28 mouse cellular contexts compared by ENCODE assay signal in genomic region chr8:124151881-124152280, GRCm38 (mm10).
DNase-seq lines count a peak whose midpoint lies in the region; ATAC-seq lines count a peak whose summit lies in the region.
"Had no signal": no experiment of that assay in that cellular context is flagged by ENCODE, and none has a peak within 500 bp of the region (broad histone marks: within the 10 kb centered on the region; RNA-seq: fewer than 3 reads in every experiment).

No protein-coding gene starts in this region.

- H3K9ac ChIP-seq in hindbrain, embryonic 13.5 days, result no peak overlapping the region
- no peak overlapping the region for H3K9ac ChIP-seq in hindbrain, embryonic 12.5 days
- H3K9ac ChIP-seq in liver, embryonic 16.5 days (ENCODE audit: low read depth, low read length), result no peak overlapping the region
- H3K9ac ChIP-seq in neural tube, embryonic 13.5 days, result no peak overlapping the region
- no peak overlapping the region for H3K9ac ChIP-seq in neural tube, embryonic 15.5 days (replicated peaks)
- H3K9ac ChIP-seq: forebrain, embryonic 13.5 days; heart, embryonic 12.5 days; heart, embryonic 15.5 days had no signal

- H3K27ac ChIP-seq in hindbrain, embryonic 13.5 days, result peak overlapping the region; percentile 45; the same call in 1 of the 2 replicates
- H3K27ac ChIP-seq in hindbrain, embryonic 12.5 days, result no peak overlapping the region
- no peak overlapping the region for H3K27ac ChIP-seq in liver, embryonic 16.5 days (ENCODE audit: low read length)
- peak overlapping the region; percentile 33; the same call in 1 of the 2 replicates for H3K27ac ChIP-seq in neural tube, embryonic 13.5 days (replicated peaks)
- H3K27ac ChIP-seq in neural tube, embryonic 15.5 days (replicated peaks), result no peak overlapping the region
- H3K27ac ChIP-seq: forebrain, embryonic 10.5 days; forebrain, embryonic 13.5 days; heart, embryonic 15.5 days; hindbrain, embryonic 10.5 days; hindbrain, postnatal 0 days had no signal

- H3K4me3 ChIP-seq in hindbrain, embryonic 13.5 days, result no peak overlapping the region
- no peak overlapping the region for H3K4me3 ChIP-seq in hindbrain, embryonic 12.5 days
- no peak overlapping the region for H3K4me3 ChIP-seq in liver, embryonic 16.5 days (ENCODE audit: low read depth, low read length)
- no peak overlapping the region for H3K4me3 ChIP-seq in neural tube, embryonic 13.5 days
- H3K4me3 ChIP-seq in neural tube, embryonic 15.5 days (replicated peaks), result no peak overlapping the region
- H3K4me3 ChIP-seq: forebrain, embryonic 10.5 days; forebrain, embryonic 13.5 days; heart, embryonic 12.5 days; heart, embryonic 15.5 days; hindbrain, embryonic 10.5 days had no signal

- H3K27me3 ChIP-seq in hindbrain, embryonic 13.5 days, result no peaks in the 10 kb centered on the region
- H3K27me3 ChIP-seq in hindbrain, embryonic 12.5 days, result no peaks in the 10 kb centered on the region
- no peaks in the 10 kb centered on the region for H3K27me3 ChIP-seq in liver, embryonic 16.5 days (ENCODE audit: control insufficient read depth, insufficient read depth, low read depth, low read length)
- H3K27me3 ChIP-seq in neural tube, embryonic 13.5 days, result no peaks in the 10 kb centered on the region
- no peaks in the 10 kb centered on the region for H3K27me3 ChIP-seq in neural tube, embryonic 15.5 days (replicated peaks)
- H3K27me3 ChIP-seq: CH12.LX; forebrain, embryonic 13.5 days; heart, embryonic 12.5 days; heart, embryonic 15.5 days had no signal

- no peaks in the 10 kb centered on the region for H3K9me3 ChIP-seq in hindbrain, embryonic 13.5 days
- no peaks in the 10 kb centered on the region for H3K9me3 ChIP-seq in hindbrain, embryonic 12.5 days (replicated peaks)
- no peaks in the 10 kb centered on the region for H3K9me3 ChIP-seq in liver, embryonic 16.5 days (replicated peaks; ENCODE audit: control insufficient read depth, low read length)
- no peaks in the 10 kb centered on the region for H3K9me3 ChIP-seq in neural tube, embryonic 13.5 days
- no peaks in the 10 kb centered on the region for H3K9me3 ChIP-seq in neural tube, embryonic 15.5 days (replicated peaks)
- H3K9me3 ChIP-seq: heart, embryonic 15.5 days; hindbrain, embryonic 10.5 days had no signal

- no peaks in the 10 kb centered on the region for H3K4me1 ChIP-seq in hindbrain, embryonic 13.5 days (replicated peaks)
- H3K4me1 ChIP-seq in hindbrain, embryonic 12.5 days, result no peaks in the 10 kb centered on the region
- H3K4me1 ChIP-seq in liver, embryonic 16.5 days (ENCODE audit: control insufficient read depth, low read depth, low read length), result no peaks in the 10 kb centered on the region
- peaks cover 13% of the 10 kb centered on the region; the same call in 1 of the 2 replicates for H3K4me1 ChIP-seq in neural tube, embryonic 13.5 days (replicated peaks)
- peaks cover 10% of the 10 kb centered on the region for H3K4me1 ChIP-seq in neural tube, embryonic 15.5 days
- H3K4me1 ChIP-seq: forebrain, embryonic 10.5 days; forebrain, embryonic 13.5 days; hindbrain, embryonic 10.5 days had no signal

- no peak overlapping the region for H3K4me2 ChIP-seq in hindbrain, embryonic 13.5 days
- H3K4me2 ChIP-seq in hindbrain, embryonic 12.5 days (replicated peaks), result no peak overlapping the region
- H3K4me2 ChIP-seq in liver, embryonic 16.5 days (ENCODE audit: low read depth, low read length), result 0 out of 2 replicates have a peak overlapping the region, but pooled peaks have one; percentile 7
- no peak overlapping the region for H3K4me2 ChIP-seq in neural tube, embryonic 13.5 days
- no peak overlapping the region for H3K4me2 ChIP-seq in neural tube, embryonic 15.5 days
- H3K4me2 ChIP-seq: forebrain, embryonic 13.5 days; heart, embryonic 12.5 days; heart, embryonic 15.5 days had no signal

- DNase-seq in liver, result no peak
- DNase-seq in Muller cell, postnatal 12 days (ENCODE audit: inconsistent ontology term), result peak; percentile 20
- DNase-seq: adrenal gland, adult 8-10 months; adrenal gland, postnatal 25 days; B cell, adult 2 months; cerebellum, adult 11-12 months; cerebellum, adult 9-10 months; cerebellum, postnatal 14 days; gastrocnemius, postnatal 10 days; gastrocnemius, postnatal 36 days; heart, postnatal 10 days; heart, postnatal 36 days had no signal

- no peaks in the 10 kb centered on the region for H3K36me3 ChIP-seq in hindbrain, embryonic 13.5 days
- H3K36me3 ChIP-seq in hindbrain, embryonic 12.5 days, result no peaks in the 10 kb centered on the region
- no peaks in the 10 kb centered on the region for H3K36me3 ChIP-seq in liver, embryonic 16.5 days (ENCODE audit: control insufficient read depth, insufficient read depth)
- H3K36me3 ChIP-seq in neural tube, embryonic 13.5 days, result no peaks in the 10 kb centered on the region
- no peaks in the 10 kb centered on the region for H3K36me3 ChIP-seq in neural tube, embryonic 15.5 days
- H3K36me3 ChIP-seq: forebrain, embryonic 10.5 days; G1E; heart, embryonic 12.5 days; heart, embryonic 15.5 days; hindbrain, embryonic 10.5 days had no signal

- WGBS in hindbrain, embryonic 13.5 days, result 69% methylated on average over 6 of the region's 6 CpGs
- WGBS in hindbrain, embryonic 12.5 days, result 76% methylated on average over 6 of the region's 6 CpGs
- 65% methylated on average over 6 of the region's 6 CpGs for WGBS in liver, embryonic 16.5 days (ENCODE audit: insufficient replicate concordance)
- 50% methylated on average over 6 of the region's 6 CpGs for WGBS in neural tube, embryonic 13.5 days
- 47% methylated on average over 6 of the region's 6 CpGs for WGBS in neural tube, embryonic 15.5 days

- no peak for ATAC-seq in hindbrain, embryonic 13.5 days (ENCODE audit: low FRiP score)
- ATAC-seq in hindbrain, embryonic 12.5 days (ENCODE audit: low FRiP score), result no peak
- ATAC-seq in liver, embryonic 16.5 days (ENCODE audit: low read depth), result no peak
- no peak for ATAC-seq in neural tube, embryonic 13.5 days (ENCODE audit: low read depth)
- no peak for ATAC-seq in neural tube, embryonic 15.5 days (ENCODE audit: low FRiP score)
- ATAC-seq: activated CD4-positive, CD25-positive, alpha-beta regulatory T cell, adult 4 months; forebrain, embryonic 13.5 days; forebrain, embryonic 16.5 days; hindbrain, postnatal 0 days; inflammation-experienced regulatory T-cells, adult 6 months had no signal

Comparison
In these comparisons a context has a peak if more than half of its experiments do, and no peak if none do; other contexts are left out.
1. H3K27ac ChIP-seq: peak in hindbrain, embryonic 13.5 days (single experiment) and neural tube, embryonic 13.5 days (single experiment); none in hindbrain, embryonic 12.5 days (single experiment), liver, embryonic 16.5 days (single experiment) and neural tube, embryonic 15.5 days (single experiment).